Mouse (Mus musculus) embryo, embryonic 10.5 days (tissue): ENCODE results near the gene Sf3b4.
"Not testable (repeated sequence)": the region's sequence is repeated elsewhere in the genome, so short reads cannot be mapped to it uniquely, and the experiment has no call there.

Experiments
- DNase-seq: peaks from one replicate; pipeline ENCODE4 v3.0.0-alpha.2; 2015; ENCODE audit warnings: low spot score

Gene Sf3b4

GRCm38 (mm10) chr3:96174042-96174441 lies 1.9 kb downstream of the Sf3b4 start:
- DNase-seq: not testable (repeated sequence)

- no peak for DNase-seq
Observed at GRCm38 (mm10) chr3:96175251-96175650, 3.1 kb downstream of the Sf3b4 start.

GRCm38 (mm10) chr3:96178427-96178826 lies 6.3 kb downstream of the Sf3b4 start:
- DNase-seq: no peak

DNA sequence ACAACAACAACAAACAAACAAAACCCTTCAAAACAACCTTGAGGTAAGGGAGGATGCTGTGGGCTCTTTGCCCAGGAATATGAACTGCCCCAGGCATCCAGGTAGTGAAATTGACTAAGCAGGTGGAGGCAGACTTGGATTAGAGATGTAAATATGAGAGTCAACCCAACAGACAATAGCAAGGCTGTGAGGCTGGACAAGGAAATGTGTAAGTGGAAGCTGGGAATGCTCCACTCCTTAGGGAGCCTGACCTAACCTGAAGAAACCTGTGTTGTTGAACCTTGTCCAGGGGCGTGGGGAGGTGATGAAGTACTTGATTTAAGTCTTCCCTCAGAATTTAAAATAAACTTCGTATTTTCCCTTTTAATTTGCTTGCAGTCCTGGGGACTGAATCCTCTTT lies 6.8 kb downstream of the Sf3b4 start:
- no peak for DNase-seq

DNA sequence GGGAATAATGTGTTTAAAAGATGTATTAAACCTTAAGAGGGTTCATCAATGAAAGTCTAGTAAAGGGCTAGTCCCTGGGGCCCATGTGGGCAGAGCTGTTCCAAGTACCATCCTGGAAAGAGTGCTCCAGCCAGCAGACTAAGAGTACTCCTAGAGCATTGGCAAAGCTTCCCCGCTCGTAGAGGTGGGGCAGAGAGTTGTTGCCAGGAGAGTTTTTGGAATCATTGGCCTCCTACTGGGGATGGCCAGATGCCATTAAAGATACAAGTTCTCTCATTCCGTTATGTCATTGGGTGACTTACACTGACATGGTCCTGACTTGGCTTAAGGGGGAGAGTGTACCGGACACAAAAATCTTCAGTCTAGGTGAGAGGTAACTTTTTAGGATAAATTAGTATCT lies 7.4 kb downstream of the Sf3b4 start:
- DNase-seq: no peak

- DNase-seq: peak; percentile 35
Observed at GRCm38 (mm10) chr3:96180727-96181477, 8.8 kb downstream of the Sf3b4 start, which contains the start of gene Sv2a. TSS of gene Sv2a (plus strand) at chr3:96181151.

- peak; percentile 9 for DNase-seq
Observed at GRCm38 (mm10) chr3:96181510-96182381, 9.6 kb downstream of the Sf3b4 start.

DNA sequence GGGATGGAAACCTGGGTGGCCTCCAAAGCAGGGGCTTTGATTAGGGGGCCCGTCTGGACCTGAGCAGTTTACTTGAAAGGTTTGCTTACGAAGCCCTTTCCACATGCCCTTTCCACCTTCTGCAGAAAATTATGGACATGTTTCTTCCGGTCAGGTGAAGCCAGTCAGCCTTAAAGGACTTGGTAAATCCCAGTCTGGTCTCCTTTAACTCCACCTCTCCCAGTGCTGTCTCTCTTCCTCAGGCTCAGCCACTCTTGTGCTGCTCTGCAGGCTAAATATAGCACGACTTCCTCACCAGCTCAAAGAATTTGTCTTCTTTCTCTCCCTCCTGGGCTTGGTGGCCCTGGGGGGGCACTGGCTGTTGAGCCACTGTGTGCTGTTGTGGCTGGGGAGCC lies 10.2 kb downstream of the Sf3b4 start:
- peak; percentile 5 for DNase-seq

- no peak for DNase-seq
Observed at GRCm38 (mm10) chr3:96192977-96193376, 20.8 kb downstream of the Sf3b4 start.

DNA sequence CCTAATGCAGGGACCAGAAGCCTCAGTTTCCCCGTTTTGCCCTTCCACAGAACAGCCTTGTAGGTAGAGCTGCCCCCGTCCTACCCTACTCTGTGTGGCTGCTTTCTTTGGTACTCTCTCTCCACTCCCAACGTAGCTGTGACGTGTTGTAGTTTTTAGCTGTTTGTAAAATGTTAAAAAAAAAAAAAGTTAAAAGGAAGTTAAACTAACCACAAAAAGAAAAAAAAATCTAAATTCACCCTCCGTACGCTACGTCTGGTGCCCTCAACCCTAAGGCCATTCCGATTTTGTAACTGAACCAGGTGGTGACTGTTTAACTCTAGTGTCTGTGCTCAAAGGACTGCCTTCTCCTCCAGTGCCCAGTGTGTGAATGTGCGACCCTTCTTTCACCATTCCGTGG lies 22.8 kb downstream of the Sf3b4 start:
- no peak for DNase-seq

- no peak for DNase-seq
Observed at GRCm38 (mm10) chr3:96195616-96196313, 23.6 kb downstream of the Sf3b4 start.

- DNase-seq: peak; percentile 12
Observed at GRCm38 (mm10) chr3:96196437-96197128, 24.5 kb downstream of the Sf3b4 start.

- peak; percentile 95 for DNase-seq
Observed at GRCm38 (mm10) chr3:96197129-96197749, 25.1 kb downstream of the Sf3b4 start.

- DNase-seq: peak; percentile 55
Observed at GRCm38 (mm10) chr3:96198181-96198580, 26.0 kb downstream of the Sf3b4 start.

- DNase-seq: not testable (repeated sequence)
Observed at GRCm38 (mm10) chr3:96198601-96199251, 26.6 kb downstream of the Sf3b4 start.

- DNase-seq: no peak
Observed at GRCm38 (mm10) chr3:96199731-96200130, 27.6 kb downstream of the Sf3b4 start.

GRCm38 (mm10) chr3:96207819-96208218 lies 35.7 kb downstream of the Sf3b4 start:
- DNase-seq: no peak

- peak; percentile 46 for DNase-seq
Observed at GRCm38 (mm10) chr3:96209242-96209641, 37.1 kb downstream of the Sf3b4 start.

- peak; percentile 72 for DNase-seq
Observed at GRCm38 (mm10) chr3:96219191-96219641, 47.1 kb downstream of the Sf3b4 start.

DNA sequence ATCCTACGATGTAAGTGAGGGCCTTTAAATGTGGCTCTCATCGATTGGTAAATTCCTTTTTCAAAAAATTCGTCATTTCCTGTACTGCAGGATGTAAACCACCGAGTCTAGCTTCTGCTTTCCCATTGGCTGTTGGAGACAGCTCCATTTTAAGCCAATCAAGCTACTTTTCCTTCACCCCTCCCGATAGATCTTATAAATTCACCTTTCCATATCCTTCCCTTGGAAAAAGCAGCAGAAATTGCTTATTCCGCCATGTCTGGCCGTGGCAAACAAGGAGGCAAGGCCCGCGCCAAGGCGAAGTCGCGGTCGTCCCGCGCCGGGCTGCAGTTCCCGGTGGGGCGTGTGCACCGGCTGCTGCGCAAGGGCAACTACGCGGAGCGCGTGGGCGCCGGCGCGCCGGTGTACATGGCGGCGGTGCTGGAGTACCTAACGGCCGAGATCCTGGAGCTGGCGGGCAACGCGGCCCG lies 47.6 kb downstream of the Sf3b4 start, which contains the start of the genes Bola1 and Hist2h2ab:
TSS of gene Bola1 (minus strand) at position 49 of the 470 bp plus-strand sequence.
TSS of gene Hist2h2ab (plus strand) at position 205 of the 470 bp plus-strand sequence.
- peak; percentile 91 for DNase-seq
